Mouse (Mus musculus) limb, embryonic 10.5 days (tissue): ENCODE measurements around the gene Stk32b. TPM values are rescaled to one million over a fixed set of nuclear protein-coding genes. Genes with fewer than 3 reads are reported as not detected.

Experiments
- DNase-seq: peaks from one replicate; pipeline ENCODE4 v3.0.0-alpha.2; 2017; ENCODE audit warnings: low spot score
- H3K27ac ChIP-seq: fragments of 300-500 bp; sonication (generic); 2 replicates; pipeline ENCODE4 v1.5.1; 2016; ENCODE audit warnings: mild to moderate bottlenecking
- H3K27me3 ChIP-seq: fragments of 300-500 bp; sonication (generic); 2 replicates; pipeline ENCODE4 v1.6.1; 2016; ENCODE audit warnings: low read depth, mild to moderate bottlenecking; ENCODE audit not compliant: poor library complexity, severe bottlenecking
- H3K36me3 ChIP-seq: fragments of 300-500 bp; sonication (generic); 2 replicates; pipeline ENCODE4 v1.6.1; 2016; ENCODE audit warnings: mild to moderate bottlenecking, moderate library complexity
- H3K4me1 ChIP-seq: fragments of 300-500 bp; sonication (generic); 2 replicates; pipeline ENCODE4 v1.6.1; 2016
- H3K4me3 ChIP-seq: fragments of 300-500 bp; sonication (generic); 2 replicates; pipeline ENCODE4 v1.5.1; 2016; ENCODE audit warnings: mild to moderate bottlenecking, moderate library complexity
- H3K9me3 ChIP-seq: fragments of 300-500 bp; sonication (generic); replicated peaks from 2 replicates; pipeline ENCODE4 v1.6.1; 2016; ENCODE audit warnings: mild to moderate bottlenecking
- WGBS: fragments of 180-500 bp; shearing (Covaris S2); methylation state at CpG from one replicate; pipeline ENCODE4 v1.1.7; 2016; 5-methylcytosine and 5-hydroxymethylcytosine counted together
- polyA plus RNA-seq: library from polyadenylated mRNA; unstranded; fragments of >200 nt; fragmentation: Nextera tagmentation; extraction: Ambion mirVana; gene quantifications from 2 replicates; pipeline ENCODE4 v1.2.1, GENCODE M21; 2016

The Stk32b gene
- polyA plus RNA-seq, 1 experiment from 2014 or later = 0.18 TPM

- H3K4me3 ChIP-seq = no peak overlapping the region
- no peak for DNase-seq
- H3K36me3 ChIP-seq = no peaks in the 10 kb centered on the region
- no peak overlapping the region for H3K27ac ChIP-seq
- H3K9me3 ChIP-seq = no peaks in the 10 kb centered on the region
- H3K4me1 ChIP-seq = no peaks in the 10 kb centered on the region
- 80% methylated on average over 10 of the region's 10 CpGs for WGBS
- no peaks in the 10 kb centered on the region for H3K27me3 ChIP-seq
Observed at GRCm38 (mm10) chr5:37650681-37651211, 66.2 kb downstream of the Stk32b start.

- no peak overlapping the region for H3K27ac ChIP-seq
- no peak overlapping the region for H3K4me3 ChIP-seq
- no peak for DNase-seq
- no peaks in the 10 kb centered on the region for H3K27me3 ChIP-seq
- no peaks in the 10 kb centered on the region for H3K4me1 ChIP-seq
- 82% methylated on average over 1 of the region's 1 CpGs for WGBS
- H3K36me3 ChIP-seq = no peaks in the 10 kb centered on the region
- H3K9me3 ChIP-seq = no peaks in the 10 kb centered on the region
Observed at GRCm38 (mm10) chr5:37650089-37650601, 66.8 kb downstream of the Stk32b start.

- no peaks in the 10 kb centered on the region for H3K27me3 ChIP-seq
- H3K4me1 ChIP-seq = no peaks in the 10 kb centered on the region
- DNase-seq = no peak
- H3K4me3 ChIP-seq = no peak overlapping the region
- no peaks in the 10 kb centered on the region for H3K9me3 ChIP-seq
- WGBS = 90% methylated on average over 7 of the region's 7 CpGs
- H3K27ac ChIP-seq = no peak overlapping the region
- H3K36me3 ChIP-seq = no peaks in the 10 kb centered on the region
Observed at GRCm38 (mm10) chr5:37644082-37644481, 72.9 kb downstream of the Stk32b start.

- Histone ChIP-seq H3K4me3 (no peak overlapping the region), H3K27ac (no peak overlapping the region), H3K9me3 (no peaks in the 10 kb centered on the region), H3K27me3 (no peaks in the 10 kb centered on the region), H3K36me3 (no peaks in the 10 kb centered on the region), H3K4me1 (no peaks in the 10 kb centered on the region)
- WGBS = 87% methylated on average over 7 of the region's 7 CpGs
- DNase-seq = no peak
Observed at GRCm38 (mm10) chr5:37642486-37642885, 74.5 kb downstream of the Stk32b start.

GRCm38 (mm10) chr5:37634791-37635190, 82.2 kb downstream of the Stk32b start:
- H3K4me3 ChIP-seq = no peak overlapping the region
- H3K9me3 ChIP-seq = no peaks in the 10 kb centered on the region
- no peaks in the 10 kb centered on the region for H3K36me3 ChIP-seq
- H3K27me3 ChIP-seq = no peaks in the 10 kb centered on the region
- no peaks in the 10 kb centered on the region for H3K4me1 ChIP-seq
- DNase-seq = no peak
- H3K27ac ChIP-seq = no peak overlapping the region
- WGBS = 91% methylated on average over 2 of the region's 2 CpGs

- DNase-seq = no peak
- H3K4me1 ChIP-seq = no peaks in the 10 kb centered on the region
- H3K27ac ChIP-seq = no peak overlapping the region
- WGBS = 88% methylated on average over 8 of the region's 8 CpGs
- no peaks in the 10 kb centered on the region for H3K36me3 ChIP-seq
- no peaks in the 10 kb centered on the region for H3K9me3 ChIP-seq
- H3K27me3 ChIP-seq = no peaks in the 10 kb centered on the region
- H3K4me3 ChIP-seq = no peak overlapping the region
Observed at GRCm38 (mm10) chr5:37627437-37628163, 89.4 kb downstream of the Stk32b start.

- H3K27me3 ChIP-seq = no peaks in the 10 kb centered on the region
- 91% methylated on average over 1 of the region's 1 CpGs for WGBS
- no peaks in the 10 kb centered on the region for H3K9me3 ChIP-seq
- H3K4me3 ChIP-seq = no peak overlapping the region
- no peaks in the 10 kb centered on the region for H3K36me3 ChIP-seq
- H3K4me1 ChIP-seq = no peaks in the 10 kb centered on the region
- no peak for DNase-seq
- H3K27ac ChIP-seq = no peak overlapping the region
Observed at GRCm38 (mm10) chr5:37611874-37612273, 105.1 kb downstream of the Stk32b start.

- WGBS = 89% methylated on average over 1 of the region's 1 CpGs
- Histone ChIP-seq H3K36me3 (no peaks in the 10 kb centered on the region), H3K27ac (no peak overlapping the region), H3K27me3 (no peaks in the 10 kb centered on the region), H3K9me3 (no peaks in the 10 kb centered on the region), H3K4me1 (no peaks in the 10 kb centered on the region), H3K4me3 (no peak overlapping the region)
- DNase-seq = no peak
Observed at GRCm38 (mm10) chr5:37599566-37599965, 117.4 kb downstream of the Stk32b start.

GRCm38 (mm10) chr5:37598271-37598670, 118.7 kb downstream of the Stk32b start:
- 93% methylated on average over 4 of the region's 4 CpGs for WGBS
- Histone ChIP-seq H3K4me1 (no peaks in the 10 kb centered on the region), H3K9me3 (no peaks in the 10 kb centered on the region), H3K4me3 (no peak overlapping the region), H3K36me3 (no peaks in the 10 kb centered on the region), H3K27me3 (no peaks in the 10 kb centered on the region), H3K27ac (no peak overlapping the region)
- no peak for DNase-seq

- Histone ChIP-seq H3K36me3 (no peaks in the 10 kb centered on the region), H3K4me1 (no peaks in the 10 kb centered on the region), H3K27me3 (no peaks in the 10 kb centered on the region), H3K9me3 (no peaks in the 10 kb centered on the region), H3K27ac (no peak overlapping the region), H3K4me3 (no peak overlapping the region)
- no peak for DNase-seq
- WGBS = 85% methylated on average over 5 of the region's 5 CpGs
Observed at GRCm38 (mm10) chr5:37592411-37592810, 124.6 kb downstream of the Stk32b start.

- Histone ChIP-seq H3K9me3 (no peaks in the 10 kb centered on the region), H3K27me3 (no peaks in the 10 kb centered on the region), H3K27ac (no peak overlapping the region), H3K4me3 (no peak overlapping the region), H3K36me3 (no peaks in the 10 kb centered on the region), H3K4me1 (no peaks in the 10 kb centered on the region)
- 81% methylated on average over 5 of the region's 5 CpGs for WGBS
- no peak for DNase-seq
Observed at GRCm38 (mm10) chr5:37587861-37588260, 129.1 kb downstream of the Stk32b start.

GRCm38 (mm10) chr5:37586071-37586470, 130.9 kb downstream of the Stk32b start:
- no peak overlapping the region for H3K4me3 ChIP-seq
- H3K36me3 ChIP-seq = no peaks in the 10 kb centered on the region
- H3K4me1 ChIP-seq = no peaks in the 10 kb centered on the region
- WGBS = 79% methylated on average over 6 of the region's 6 CpGs
- no peaks in the 10 kb centered on the region for H3K27me3 ChIP-seq
- no peak for DNase-seq
- no peak overlapping the region for H3K27ac ChIP-seq
- H3K9me3 ChIP-seq = no peaks in the 10 kb centered on the region

- 75% methylated on average over 6 of the region's 6 CpGs for WGBS
- Histone ChIP-seq H3K27ac (no peak overlapping the region), H3K4me1 (no peaks in the 10 kb centered on the region), H3K4me3 (no peak overlapping the region), H3K9me3 (no peaks in the 10 kb centered on the region), H3K36me3 (no peaks in the 10 kb centered on the region), H3K27me3 (no peaks in the 10 kb centered on the region)
- no peak for DNase-seq
Observed at GRCm38 (mm10) chr5:37575427-37575826, 141.5 kb downstream of the Stk32b start.
